Mouse (Mus musculus) bone marrow macrophage, adult 2 months (primary cell): ENCODE measurements at regions not wholly inside any gene's neighbourhood (a gene's known extent, or its start where the extent isn't known, plus 50 kb on each side); places are given as distances from the start of the nearest gene placed in this dataset.

ENCODE experiments used
- H3K27ac ChIP-seq: 2 replicates; pipeline ENCODE4 v1.5.1; 2012; ENCODE audit warnings: low read depth, low read length; ENCODE audit not compliant: insufficient read depth
- H3K4me1 ChIP-seq: 2 replicates; pipeline ENCODE4 v1.6.1; 2012; ENCODE audit warnings: low read length; ENCODE audit not compliant: control insufficient read depth, insufficient read depth
- H3K4me3 ChIP-seq: 2 replicates; pipeline ENCODE4 v1.5.1; 2012; ENCODE audit warnings: mild to moderate bottlenecking, low read length, moderate library complexity; ENCODE audit not compliant: insufficient read depth
- CTCF ChIP-seq: IDR thresholded peaks from 2 replicates; pipeline ENCODE4 v1.5.1; 2012; ENCODE audit warnings: low read depth, mild to moderate bottlenecking, low read length, moderate library complexity
- POLR2A ChIP-seq: IDR thresholded peaks from 2 replicates; pipeline ENCODE4 v1.6.1; 2012; ENCODE audit warnings: mild to moderate bottlenecking, low read depth, low read length, borderline replicate concordance

DNA sequence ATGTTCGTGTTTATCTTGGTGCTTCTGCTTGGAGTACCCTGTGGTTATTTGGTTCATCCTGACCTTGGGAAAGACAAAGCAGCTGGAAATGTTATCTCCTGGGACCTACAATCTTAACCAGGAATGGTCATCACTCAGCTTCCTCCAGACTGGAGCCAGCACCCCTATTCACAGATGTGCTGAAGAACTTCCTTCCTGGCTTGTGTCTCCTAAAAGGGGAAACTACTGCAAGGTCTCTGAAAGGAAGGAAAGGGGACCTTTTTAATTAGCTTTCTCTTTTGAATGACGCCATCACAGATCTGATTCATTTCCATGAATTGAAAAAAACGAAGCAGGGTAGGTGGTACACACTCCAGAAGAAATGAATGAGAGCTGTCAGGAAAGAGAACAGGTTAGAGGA, 476.0 kb upstream of the A1bg start:
- no peak overlapping the region for H3K27ac ChIP-seq
- no peaks in the 10 kb centered on the region for H3K4me1 ChIP-seq
- H3K4me3 ChIP-seq, result no peak overlapping the region
- TF ChIP-seq POLR2A, result no peak
- no peak for TF ChIP-seq CTCF

DNA sequence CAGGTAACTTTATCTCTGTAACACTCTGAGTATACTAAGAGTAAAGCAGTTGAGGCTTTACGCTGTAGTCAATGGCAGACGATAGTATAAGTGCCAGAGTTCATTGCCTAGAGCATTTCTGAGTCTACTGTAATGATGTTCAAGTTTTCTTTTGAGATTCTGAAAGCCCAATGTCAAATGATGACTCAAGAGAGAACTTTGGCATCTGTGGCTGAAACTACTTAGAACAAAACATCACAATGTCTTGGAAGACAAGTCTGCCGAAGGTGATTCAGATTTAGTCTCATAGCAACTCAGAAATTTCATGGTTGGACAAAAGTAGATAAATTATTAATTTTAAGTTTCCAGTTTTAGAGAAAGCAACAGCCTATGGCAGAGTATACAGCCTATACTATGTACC, 474.2 kb upstream of the A1bg start:
- Histone ChIP-seq H3K4me1 (no peaks in the 10 kb centered on the region), H3K4me3 (no peak overlapping the region), H3K27ac (no peak overlapping the region)
- TF ChIP-seq CTCF (no peak), POLR2A (no peak)

DNA sequence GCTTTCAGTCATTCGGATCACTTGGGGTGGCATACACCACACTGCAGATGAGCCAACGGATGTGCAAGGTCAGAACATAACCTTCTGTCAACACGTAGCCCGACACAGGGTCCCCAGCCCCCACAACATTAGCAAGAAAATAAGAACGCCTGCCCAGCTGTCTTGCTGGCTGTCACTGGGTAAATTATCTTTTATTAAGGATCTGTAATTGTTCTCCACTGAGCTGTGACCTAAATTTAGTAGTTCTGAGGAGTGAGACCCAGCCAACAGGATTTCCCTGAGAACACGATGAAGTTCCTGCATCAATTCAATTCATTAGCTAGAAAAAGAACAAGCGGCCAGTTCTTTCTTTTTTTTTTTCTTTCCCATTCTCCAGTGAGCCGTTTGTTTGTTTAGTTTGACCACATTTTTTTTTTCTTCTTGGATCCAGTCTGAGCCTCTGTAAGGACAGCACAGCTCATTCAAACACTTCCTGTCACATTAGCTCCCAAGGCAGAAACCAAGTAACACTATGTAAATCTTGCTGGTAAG, 472.5 kb upstream of the A1bg start:
- Histone ChIP-seq H3K27ac (no peak overlapping the region), H3K4me1 (no peaks in the 10 kb centered on the region), H3K4me3 (no peak overlapping the region)
- no peak for TF ChIP-seq CTCF
- TF ChIP-seq POLR2A, result no peak

DNA sequence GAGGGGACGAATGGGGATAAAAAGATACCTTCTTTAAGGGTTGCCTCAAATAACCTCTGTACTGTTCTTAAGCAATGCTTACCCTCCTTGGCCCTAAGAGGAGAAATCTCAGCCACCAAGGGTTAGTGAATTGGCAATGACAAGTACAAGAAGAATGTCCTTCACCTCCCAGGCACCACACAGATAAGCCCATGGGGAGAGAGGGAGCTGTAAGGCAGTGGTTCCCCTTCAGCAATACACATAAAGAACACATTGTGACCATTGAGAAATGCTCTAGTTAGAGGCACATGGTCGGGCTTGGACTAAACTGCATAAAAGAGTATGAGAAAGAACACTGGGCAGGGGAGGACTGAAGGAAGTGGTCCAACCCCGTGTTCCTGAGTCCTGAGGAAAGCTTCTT, 457.9 kb upstream of the A1bg start:
- no peaks in the 10 kb centered on the region for H3K4me1 ChIP-seq
- no peak overlapping the region for H3K27ac ChIP-seq
- TF ChIP-seq POLR2A (no peak), CTCF (no peak)
- H3K4me3 ChIP-seq, result no peak overlapping the region

DNA sequence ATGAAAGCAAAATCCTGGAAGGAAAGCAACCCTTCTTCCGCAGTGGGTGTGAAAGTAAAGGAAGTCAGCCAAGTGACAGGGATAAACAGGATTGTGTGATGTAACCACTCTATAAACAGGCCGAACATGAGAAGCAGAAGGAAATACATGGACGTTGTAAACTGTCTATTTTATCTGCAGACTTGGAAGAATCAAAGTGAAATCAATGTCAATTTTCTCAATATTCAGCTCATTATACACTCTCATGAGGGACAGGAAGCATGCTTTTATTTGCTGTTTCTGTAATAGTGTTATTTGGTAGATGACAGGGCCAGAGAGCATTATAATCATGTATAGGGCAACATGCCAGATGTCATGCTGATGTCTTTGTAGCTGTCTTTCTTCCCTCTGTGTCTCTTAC, 443.5 kb upstream of the A1bg start:
- Histone ChIP-seq H3K27ac (no peak overlapping the region), H3K4me1 (no peaks in the 10 kb centered on the region), H3K4me3 (no peak overlapping the region)
- TF ChIP-seq POLR2A (no peak), CTCF (no peak)

DNA sequence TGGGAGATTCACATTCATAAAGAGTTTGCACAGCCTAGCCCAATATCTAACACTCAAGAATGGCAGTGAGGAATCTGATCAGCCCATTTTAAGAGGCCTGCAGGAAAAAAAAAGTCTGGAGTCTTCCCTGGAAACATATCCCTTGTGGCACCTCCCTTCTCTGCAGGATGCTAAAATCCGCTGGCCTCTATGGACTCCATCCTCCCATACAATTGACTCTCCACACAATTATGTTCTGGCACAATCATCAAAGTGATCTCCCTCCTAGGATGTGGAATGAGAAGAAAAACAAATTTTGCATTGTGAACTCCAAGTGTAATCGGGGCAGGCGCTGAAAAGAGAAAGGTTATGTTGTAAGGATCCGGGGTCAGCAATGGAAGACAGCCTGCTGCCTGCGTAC, 442.7 kb upstream of the A1bg start:
- Histone ChIP-seq H3K4me3 (no peak overlapping the region), H3K4me1 (no peaks in the 10 kb centered on the region), H3K27ac (no peak overlapping the region)
- TF ChIP-seq CTCF (no peak), POLR2A (no peak)

DNA sequence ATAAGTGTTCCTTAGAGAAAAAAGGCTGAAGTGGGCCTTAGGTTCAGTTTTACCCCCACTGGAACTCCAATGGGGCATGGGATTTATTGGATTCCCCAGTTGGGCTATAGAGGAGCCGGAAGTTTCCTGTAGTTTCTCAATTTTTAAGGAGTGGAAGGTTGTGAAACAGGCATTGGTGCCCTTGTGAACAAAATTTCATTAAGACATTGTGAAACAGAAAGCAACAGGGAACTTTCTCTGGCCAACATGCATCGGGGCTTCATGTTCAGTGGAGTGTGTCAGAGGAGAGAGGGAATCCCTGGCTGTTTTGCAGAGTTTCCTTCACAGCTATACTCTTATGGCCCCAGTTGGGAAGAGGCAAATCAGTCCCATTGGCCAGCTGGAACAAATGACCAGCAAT, 441.6 kb upstream of the A1bg start:
- no peak overlapping the region for H3K4me3 ChIP-seq
- no peak for TF ChIP-seq CTCF
- no peak for TF ChIP-seq POLR2A
- H3K27ac ChIP-seq, result no peak overlapping the region

DNA sequence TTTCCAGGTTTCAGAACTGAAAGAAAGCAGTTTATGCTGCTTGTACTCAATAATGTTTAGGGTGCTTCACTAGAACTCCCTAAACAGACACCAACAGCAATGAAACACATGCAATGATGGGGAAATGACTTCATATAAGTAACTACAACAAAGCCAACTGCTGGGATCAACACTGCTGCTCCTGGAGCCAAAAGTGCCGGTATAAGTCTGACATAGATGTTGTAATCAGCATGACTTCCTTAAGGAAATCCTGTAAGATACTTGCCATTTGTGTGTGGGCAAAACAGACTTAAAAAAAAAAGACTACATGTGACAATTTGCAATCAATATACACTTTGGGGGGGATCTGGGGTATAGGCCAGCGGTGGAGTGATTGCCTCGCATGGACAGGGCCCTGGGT, 438.4 kb upstream of the A1bg start:
- Histone ChIP-seq H3K27ac (no peak overlapping the region), H3K4me3 (no peak overlapping the region), H3K4me1 (no peaks in the 10 kb centered on the region)
- no peak for TF ChIP-seq POLR2A
- TF ChIP-seq CTCF, result no peak

More for the DNA sequence above, 441.6 kb upstream of the A1bg start:
- no peaks in the 10 kb centered on the region for H3K4me1 ChIP-seq

DNA sequence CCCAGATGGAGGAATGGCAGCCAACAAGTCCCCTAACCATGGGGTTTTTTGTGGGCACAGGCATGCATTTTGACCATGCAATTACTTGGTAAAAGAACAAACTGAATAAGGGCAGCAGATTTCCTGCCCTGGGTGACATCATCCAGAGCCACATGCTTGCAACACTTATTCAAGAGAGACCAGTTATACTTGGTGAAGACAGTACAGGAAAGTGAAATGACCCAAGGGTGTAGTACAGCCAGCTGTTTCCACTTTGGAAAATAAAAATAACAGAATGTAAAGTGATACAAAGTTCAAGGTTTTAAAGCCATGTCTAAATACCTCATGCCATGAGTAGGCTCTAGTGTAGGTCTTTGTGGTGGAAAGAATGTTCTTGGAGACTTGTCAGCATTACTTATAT, 432.5 kb upstream of the A1bg start:
- H3K27ac ChIP-seq, result no peak overlapping the region
- TF ChIP-seq CTCF (no peak), POLR2A (no peak)
- no peak overlapping the region for H3K4me3 ChIP-seq
- H3K4me1 ChIP-seq, result no peaks in the 10 kb centered on the region

DNA sequence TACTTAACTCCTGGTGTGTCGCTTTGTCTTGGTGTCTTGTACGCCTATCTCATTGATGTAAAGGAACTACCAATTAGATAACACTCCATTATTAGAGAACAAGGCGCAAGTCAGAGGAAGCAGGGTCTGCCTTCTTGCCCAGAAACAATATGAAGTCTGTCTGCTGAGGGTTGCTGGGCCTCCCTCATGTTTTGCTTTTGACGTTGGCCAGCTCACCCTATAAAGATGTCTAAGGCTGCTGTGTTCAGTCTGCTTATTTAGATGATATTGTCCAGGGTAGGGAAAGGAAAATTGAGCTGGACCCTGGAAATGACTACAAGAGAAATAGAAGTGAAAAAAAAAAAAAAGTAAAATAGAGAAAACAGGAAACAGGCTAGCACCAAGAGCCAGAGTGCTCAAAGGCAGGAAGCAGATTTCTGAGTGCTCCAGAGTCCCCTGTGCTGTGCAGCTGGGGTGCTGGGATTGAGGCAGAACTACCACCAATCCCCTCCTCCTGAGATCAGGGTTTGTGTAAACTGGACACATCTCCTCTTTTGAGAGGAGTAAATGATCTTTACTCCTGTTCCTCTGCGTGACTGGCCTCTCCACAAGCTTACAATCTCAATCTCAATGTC, 429.0 kb upstream of the A1bg start:
- TF ChIP-seq CTCF (no peak), POLR2A (no peak)
- no peaks in the 10 kb centered on the region for H3K4me1 ChIP-seq
- no peak overlapping the region for H3K4me3 ChIP-seq
- no peak overlapping the region for H3K27ac ChIP-seq
